Mouse (Mus musculus) intestine, postnatal 0 days (tissue): ENCODE measurements around the gene Tcp10b. TPM values are rescaled to one million over a fixed set of nuclear protein-coding genes. Genes with fewer than 3 reads are reported as not detected.
"Not testable (repeated sequence)": the region's sequence is repeated elsewhere in the genome, so short reads cannot be mapped to it uniquely, and the experiment has no call there.

Experiments
- ATAC-seq: fragments of 200-750 bp; cut with Nextera tagmentation; 2 replicates; pipeline ENCODE4 v1.8.0; 2017; ENCODE audit warnings: mild to moderate bottlenecking, moderate TSS enrichment, moderate library complexity
- H3K27ac ChIP-seq: fragments of 300-500 bp; sonication (generic); 2 replicates; pipeline ENCODE4 v1.5.1; 2014; ENCODE audit warnings: mild to moderate bottlenecking, low read depth, low read length, moderate library complexity
- H3K27me3 ChIP-seq: fragments of 300-500 bp; sonication (generic); replicated peaks from 2 replicates; pipeline ENCODE4 v1.6.1; 2014; ENCODE audit warnings: low read length, mixed read lengths; ENCODE audit not compliant: control insufficient read depth, insufficient read depth
- H3K36me3 ChIP-seq: fragments of 300-500 bp; sonication (generic); 2 replicates; pipeline ENCODE4 v1.6.1; 2014; ENCODE audit warnings: mild to moderate bottlenecking, moderate library complexity; ENCODE audit not compliant: control insufficient read depth, insufficient read depth
- H3K4me1 ChIP-seq: fragments of 300-500 bp; sonication (generic); replicated peaks from 2 replicates; pipeline ENCODE4 v1.6.1; 2014; ENCODE audit warnings: antibody characterized with exemption, low read length, mixed read lengths; ENCODE audit not compliant: control insufficient read depth, insufficient read depth
- H3K4me2 ChIP-seq: fragments of 300-500 bp; sonication (generic); replicated peaks from 2 replicates; pipeline ENCODE4 v1.6.1; 2014; ENCODE audit warnings: low read depth, mild to moderate bottlenecking, moderate library complexity
- H3K4me3 ChIP-seq: fragments of 300-500 bp; sonication (generic); 2 replicates; pipeline ENCODE4 v1.5.1; 2014; ENCODE audit warnings: low read depth, low read length
- H3K9ac ChIP-seq: fragments of 300-500 bp; sonication (generic); 2 replicates; pipeline ENCODE4 v1.6.1; 2014; ENCODE audit warnings: mild to moderate bottlenecking, low read depth, low read length
- H3K9me3 ChIP-seq: fragments of 300-500 bp; sonication (generic); 2 replicates; pipeline ENCODE4 v1.6.1; 2016; ENCODE audit warnings: mixed run types; ENCODE audit not compliant: control insufficient read depth
- WGBS: fragments of 180-500 bp; shearing (Covaris S2); extraction: QIAGEN DNeasy Blood & Tissue Kit; methylation state at CpG from one replicate; pipeline ENCODE4 v1.1.7; 2014; 5-methylcytosine and 5-hydroxymethylcytosine counted together
- polyA plus RNA-seq: library from polyadenylated mRNA; unstranded; fragments of >200 nt; fragmentation: Nextera tagmentation; extraction: Ambion mirVana; gene quantifications from 2 replicates; pipeline ENCODE4 v1.2.1, GENCODE M21; 2015

The Tcp10b gene
- polyA plus RNA-seq, 1 experiment from 2014 or later: 0.10 TPM

- ATAC-seq, H3K4me1 ChIP-seq, H3K4me2 ChIP-seq, H3K27me3 ChIP-seq, H3K27ac ChIP-seq, H3K9ac ChIP-seq, H3K4me3 ChIP-seq, H3K36me3 ChIP-seq, H3K9me3 ChIP-seq: not testable (repeated sequence)
- no CpG with 5 or more reads among the region's 1 CpGs for WGBS
Observed at GRCm38 (mm10) chr17:13091510-13091909, 30.6 kb downstream of the Tcp10b start.

GRCm38 (mm10) chr17:13092100-13092764 lies 31.3 kb downstream of the Tcp10b start:
- WGBS: 69% methylated on average over 5 of the region's 8 CpGs
- not testable (repeated sequence) for H3K36me3 ChIP-seq, H3K9ac ChIP-seq, H3K4me1 ChIP-seq, H3K27me3 ChIP-seq, H3K27ac ChIP-seq, ATAC-seq, H3K9me3 ChIP-seq, H3K4me3 ChIP-seq, H3K4me2 ChIP-seq

GRCm38 (mm10) chr17:13092960-13093359 lies 32.1 kb downstream of the Tcp10b start:
- not testable (repeated sequence) for ATAC-seq, H3K9me3 ChIP-seq, H3K36me3 ChIP-seq, H3K27ac ChIP-seq, H3K4me3 ChIP-seq, H3K4me2 ChIP-seq, H3K27me3 ChIP-seq, H3K9ac ChIP-seq, H3K4me1 ChIP-seq
- 88% methylated on average over 2 of the region's 4 CpGs for WGBS

- H3K27ac ChIP-seq, H3K27me3 ChIP-seq, H3K9me3 ChIP-seq, ATAC-seq, H3K9ac ChIP-seq, H3K36me3 ChIP-seq, H3K4me3 ChIP-seq, H3K4me1 ChIP-seq, H3K4me2 ChIP-seq: not testable (repeated sequence)
- WGBS: 92% methylated on average over 5 of the region's 5 CpGs
Observed at GRCm38 (mm10) chr17:13106563-13106962, 45.7 kb downstream of the Tcp10b start.

GRCm38 (mm10) chr17:13112504-13113291 lies 51.8 kb downstream of the Tcp10b start:
- not testable (repeated sequence) for H3K27me3 ChIP-seq, H3K27ac ChIP-seq, H3K4me1 ChIP-seq, H3K9me3 ChIP-seq, H3K4me2 ChIP-seq, H3K36me3 ChIP-seq, H3K4me3 ChIP-seq, H3K9ac ChIP-seq, ATAC-seq
- WGBS: 59% methylated on average over 3 of the region's 9 CpGs

GRCm38 (mm10) chr17:13123308-13124038 lies 62.6 kb downstream of the Tcp10b start:
- H3K27ac ChIP-seq, H3K27me3 ChIP-seq, H3K4me3 ChIP-seq, H3K4me1 ChIP-seq, H3K9me3 ChIP-seq, H3K36me3 ChIP-seq, H3K9ac ChIP-seq, H3K4me2 ChIP-seq: not testable (repeated sequence)
- peak; percentile 34; the same call in 1 of the 2 replicates for ATAC-seq
- WGBS: 91% methylated on average over 2 of the region's 5 CpGs
